Mouse (Mus musculus): ENCODE data around the gene Pten. TPM values are rescaled to one million over a fixed set of nuclear protein-coding genes. Genes with fewer than 3 reads are reported as not detected.
A peak's percentile ranks its signal among the peaks of the same experiment; 100 is the strongest.

Gene Pten
- total and polyA plus RNA-seq, 2 experiments from 2014 or later, result 14.7 to 95.9 TPM

DNA sequence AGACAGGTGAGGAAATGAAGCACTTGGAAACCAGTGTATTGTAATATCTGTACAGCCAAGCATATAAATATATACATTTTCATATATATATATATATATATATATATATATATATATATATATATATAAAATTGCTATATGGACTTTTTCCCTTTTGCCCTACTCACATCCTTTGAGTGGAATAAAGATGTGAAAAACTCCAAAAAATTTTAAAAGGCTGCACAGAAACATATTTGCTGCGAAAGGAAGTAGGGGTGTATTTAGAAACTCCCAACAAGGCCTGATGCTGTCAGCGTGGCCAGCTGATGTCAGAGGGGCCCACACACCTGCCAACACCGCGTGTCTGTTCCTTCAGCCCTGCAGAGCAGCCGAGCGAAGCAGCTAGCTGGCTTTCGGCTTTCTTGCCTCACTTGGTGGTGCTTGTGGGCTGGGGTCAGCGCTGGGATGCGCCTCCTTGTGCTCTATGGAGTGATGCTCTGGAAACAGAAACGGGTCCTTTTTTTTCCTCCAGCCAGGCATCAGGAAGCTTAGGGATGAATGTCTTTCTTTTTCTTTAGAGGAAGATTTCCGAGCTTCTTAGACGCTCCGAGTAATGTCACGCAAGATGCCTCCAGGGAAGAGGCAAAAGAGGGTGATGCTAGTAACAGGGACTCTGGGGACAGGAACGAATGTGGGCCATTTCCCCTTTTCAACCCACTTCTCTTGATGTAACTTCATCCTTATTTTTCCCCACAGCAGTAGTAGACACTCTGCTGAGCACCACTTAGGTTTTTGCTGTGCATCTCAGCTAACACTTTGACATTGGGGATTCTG lies 2.9 kb upstream of the Pten start:
- ATAC-seq (no peak), DNase-seq (ENCODE audit: low spot score) (no peak)
- H3K36me3 ChIP-seq (ENCODE audit: insufficient read depth, low read length), result no peaks in the 10 kb centered on the region
- TF ChIP-seq CTCF (IDR thresholded peaks at IDR 0.05; ENCODE audit: low read depth), result no peak
- no peaks in the 10 kb centered on the region for H3K27me3 ChIP-seq (ENCODE audit: insufficient read depth, low read length)
- no peak overlapping the region for H3K4me3 ChIP-seq (ENCODE audit: low read length)
- H3K9me3 ChIP-seq (ENCODE audit: low read length), result no peaks in the 10 kb centered on the region
- WGBS, result 17% methylated on average over 15 of the region's 15 CpGs
- H3K4me1 ChIP-seq (ENCODE audit: insufficient read depth, low read length), result 0 out of 2 replicates have a peak, but pooled peaks cover 5% of the 10 kb centered on the region
- 0 out of 2 replicates have a peak overlapping the region, but pooled peaks have one; percentile 98 for H3K9ac ChIP-seq (replicated peaks; ENCODE audit: low read length)
- H3K27ac ChIP-seq, result no peak overlapping the region
- H3K4me2 ChIP-seq (ENCODE audit: low read depth, low read length), result peak overlapping the region; percentile 96

DNA sequence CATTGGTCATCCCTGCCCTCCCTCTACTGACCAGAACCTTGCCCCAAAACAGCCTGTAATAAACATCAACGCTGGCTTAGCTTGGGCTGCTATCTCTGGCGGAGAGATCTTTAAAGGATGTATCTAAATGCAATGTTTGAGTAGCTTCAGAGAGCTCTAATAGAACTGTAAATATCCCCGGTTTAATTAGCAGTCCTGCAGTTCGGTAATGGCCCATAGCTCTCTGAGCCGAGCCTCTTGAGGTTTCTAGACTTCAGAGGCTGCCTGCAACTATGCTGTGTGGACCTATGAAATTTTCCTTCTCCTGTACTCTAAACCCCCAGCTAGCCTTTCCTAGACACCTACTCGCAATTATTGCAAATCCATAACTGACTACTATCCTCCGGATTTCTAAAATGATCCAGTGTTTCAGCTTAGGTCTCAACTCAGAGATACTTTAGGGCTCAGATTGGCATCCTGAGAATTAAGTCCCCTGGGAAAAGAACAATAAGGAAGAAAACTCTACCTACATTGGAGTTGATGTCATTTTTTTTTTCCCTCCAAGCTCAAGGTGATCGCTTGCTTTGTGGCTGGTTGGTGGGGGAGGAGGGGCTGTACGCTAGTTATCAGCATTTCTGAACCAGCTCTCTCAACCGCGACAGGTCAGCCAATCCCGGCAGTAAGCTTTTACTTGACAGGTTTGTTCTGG lies 2.0 kb upstream of the Pten start:
- H3K27me3 ChIP-seq (ENCODE audit: insufficient read depth, low read length), result no peaks in the 10 kb centered on the region
- peak; percentile 15 for DNase-seq (ENCODE audit: low spot score)
- no peak for ATAC-seq

DNA sequence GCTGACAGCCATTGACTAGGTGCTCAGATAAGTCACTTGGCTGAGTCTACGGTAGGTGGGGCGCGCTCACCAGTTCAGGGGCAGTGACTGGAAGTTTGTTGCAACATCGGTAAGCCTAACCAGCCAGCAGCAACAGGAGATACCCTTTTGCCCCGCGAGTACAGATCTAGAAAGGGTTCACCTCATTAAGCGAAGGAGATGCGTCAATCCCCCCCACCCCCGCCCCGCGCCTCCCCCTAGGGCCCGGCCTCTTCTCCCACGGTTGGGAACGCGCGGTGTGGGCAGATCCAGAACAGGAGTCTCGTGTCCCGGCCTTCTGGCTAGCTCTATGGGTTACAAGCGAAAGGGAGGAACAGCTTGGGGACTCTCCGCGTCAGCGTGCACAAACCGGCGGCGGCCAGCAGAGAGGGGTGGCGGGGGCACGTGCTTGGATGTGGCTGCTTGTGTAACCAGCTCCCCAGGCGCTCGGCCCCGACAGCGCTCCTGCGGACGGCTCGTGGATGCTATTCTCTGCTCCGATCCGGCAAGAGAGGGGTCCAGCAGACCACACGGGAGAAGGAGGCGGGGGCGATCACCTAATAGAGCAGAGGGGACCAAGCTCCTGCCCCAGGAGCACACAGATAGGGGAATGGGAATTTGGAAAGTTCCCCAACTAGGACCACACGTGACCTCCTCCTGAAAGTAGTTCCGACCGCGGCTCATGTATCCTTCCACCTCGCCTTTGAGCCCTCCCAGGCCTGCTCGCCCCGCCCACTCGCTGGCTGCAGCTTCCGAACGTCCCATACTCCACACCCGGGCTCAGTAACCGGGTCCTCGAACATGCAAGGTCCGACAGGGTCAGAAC lies 1.3 kb upstream of the Pten start:
- peak overlapping the region; percentile 98 for H3K9ac ChIP-seq (replicated peaks; ENCODE audit: low read length)
- no peaks in the 10 kb centered on the region for H3K36me3 ChIP-seq (ENCODE audit: insufficient read depth, low read length)
- H3K27me3 ChIP-seq (ENCODE audit: insufficient read depth, low read length), result no peaks in the 10 kb centered on the region
- H3K4me2 ChIP-seq (ENCODE audit: low read depth, low read length), result peak overlapping the region; percentile 96
- 0 out of 2 replicates have a peak, but pooled peaks cover 5% of the 10 kb centered on the region for H3K4me1 ChIP-seq (ENCODE audit: insufficient read depth, low read length)
- H3K9me3 ChIP-seq (ENCODE audit: low read length), result no peaks in the 10 kb centered on the region
- WGBS, result under 1% methylated on average over 52 of the region's 53 CpGs
- DNase-seq (ENCODE audit: low spot score) (peak; percentile 98), ATAC-seq (peak; percentile 88)
- H3K27ac ChIP-seq, result peak overlapping the region; percentile 99
- H3K4me3 ChIP-seq (ENCODE audit: low read length), result peak overlapping the region; percentile 98
- TF ChIP-seq CTCF (IDR thresholded peaks at IDR 0.05; ENCODE audit: low read depth), result peak; percentile 27

More for the DNA sequence above, 2.0 kb upstream of the Pten start:
- WGBS, result 5% methylated on average over 12 of the region's 12 CpGs
- Histone ChIP-seq H3K36me3 (ENCODE audit: insufficient read depth, low read length) (no peaks in the 10 kb centered on the region), H3K9me3 (ENCODE audit: low read length) (no peaks in the 10 kb centered on the region), H3K4me3 (ENCODE audit: low read length) (peak overlapping the region; percentile 98), H3K4me2 (ENCODE audit: low read depth, low read length) (peak overlapping the region; percentile 96), H3K9ac (replicated peaks; ENCODE audit: low read length) (peak overlapping the region; percentile 98), H3K27ac (peak overlapping the region; percentile 99), H3K4me1 (ENCODE audit: insufficient read depth, low read length) (0 out of 2 replicates have a peak, but pooled peaks cover 5% of the 10 kb centered on the region)
- no peak for TF ChIP-seq CTCF (IDR thresholded peaks at IDR 0.05; ENCODE audit: low read depth)

DNA sequence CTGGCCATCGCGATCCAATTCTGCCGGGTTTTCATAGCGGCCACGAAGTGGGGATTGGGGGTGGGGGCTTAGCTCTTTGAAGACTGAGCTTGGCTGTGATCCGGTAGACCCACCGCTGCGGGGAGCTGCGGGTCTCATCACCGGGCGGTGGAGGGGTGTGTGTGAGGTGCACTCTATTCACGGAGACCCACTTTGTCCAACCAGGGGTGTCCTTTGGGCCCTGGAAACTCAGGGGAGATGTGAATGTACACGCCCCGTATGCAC lies 729 bp upstream of the Pten start:
- Histone ChIP-seq H3K9me3 (ENCODE audit: low read length) (no peaks in the 10 kb centered on the region), H3K4me2 (ENCODE audit: low read depth, low read length) (peak overlapping the region; percentile 96), H3K9ac (replicated peaks; ENCODE audit: low read length) (peak overlapping the region; percentile 98), H3K36me3 (ENCODE audit: insufficient read depth, low read length) (no peaks in the 10 kb centered on the region), H3K27me3 (ENCODE audit: insufficient read depth, low read length) (no peaks in the 10 kb centered on the region), H3K4me1 (ENCODE audit: insufficient read depth, low read length) (0 out of 2 replicates have a peak, but pooled peaks cover 5% of the 10 kb centered on the region), H3K4me3 (ENCODE audit: low read length) (peak overlapping the region; percentile 98), H3K27ac (peak overlapping the region; percentile 99)
- 0% methylated on average over 14 of the region's 14 CpGs for WGBS
- DNase-seq (ENCODE audit: low spot score), result no peak
- peak; percentile 71 for ATAC-seq
- no peak for TF ChIP-seq CTCF (IDR thresholded peaks at IDR 0.05; ENCODE audit: low read depth)

DNA sequence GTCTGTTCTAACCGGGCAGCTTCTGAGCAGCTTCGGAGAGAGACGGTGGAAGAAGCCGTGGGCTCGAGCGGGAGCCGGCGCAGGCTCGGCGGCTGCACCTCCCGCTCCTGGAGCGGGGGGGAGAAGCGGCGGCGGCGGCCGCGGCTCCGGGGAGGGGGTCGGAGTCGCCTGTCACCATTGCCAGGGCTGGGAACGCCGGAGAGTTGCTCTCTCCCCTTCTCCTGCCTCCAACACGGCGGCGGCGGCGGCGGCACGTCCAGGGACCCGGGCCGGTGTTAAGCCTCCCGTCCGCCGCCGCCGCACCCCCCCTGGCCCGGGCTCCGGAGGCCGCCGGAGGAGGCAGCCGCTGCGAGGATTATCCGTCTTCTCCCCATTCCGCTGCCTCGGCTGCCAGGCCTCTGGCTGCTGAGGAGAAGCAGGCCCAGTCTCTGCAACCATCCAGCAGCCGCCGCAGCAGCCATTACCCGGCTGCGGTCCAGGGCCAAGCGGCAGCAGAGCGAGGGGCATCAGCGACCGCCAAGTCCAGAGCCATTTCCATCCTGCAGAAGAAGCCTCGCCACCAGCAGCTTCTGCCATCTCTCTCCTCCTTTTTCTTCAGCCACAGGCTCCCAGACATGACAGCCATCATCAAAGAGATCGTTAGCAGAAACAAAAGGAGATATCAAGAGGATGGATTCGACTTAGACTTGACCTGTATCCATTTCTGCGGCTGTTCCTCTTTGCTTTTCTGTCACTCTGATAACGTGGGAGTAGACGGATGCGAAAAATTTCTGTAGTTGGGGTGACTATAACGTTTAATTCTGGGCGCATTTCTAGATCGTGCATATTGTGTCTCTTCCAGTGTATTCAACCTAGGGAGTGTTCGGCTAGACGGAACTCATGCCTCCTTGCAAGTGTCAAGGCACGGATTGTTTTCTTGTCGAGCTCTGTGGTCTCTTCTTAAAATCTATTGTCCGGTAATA lies 815 bp downstream of the Pten start:
- H3K9me3 ChIP-seq (ENCODE audit: low read length), result no peaks in the 10 kb centered on the region
- DNase-seq (ENCODE audit: low spot score), result peak; percentile 72
- no peak for TF ChIP-seq CTCF (IDR thresholded peaks at IDR 0.05; ENCODE audit: low read depth)
- under 1% methylated on average over 58 of the region's 69 CpGs for WGBS
- H3K4me1 ChIP-seq (ENCODE audit: insufficient read depth, low read length), result 0 out of 2 replicates have a peak, but pooled peaks cover 5% of the 10 kb centered on the region
- peak overlapping the region; percentile 96 for H3K4me2 ChIP-seq (ENCODE audit: low read depth, low read length)
- peak overlapping the region; percentile 98 for H3K4me3 ChIP-seq (ENCODE audit: low read length)
- peak; percentile 0 for ATAC-seq
- H3K27me3 ChIP-seq (ENCODE audit: insufficient read depth, low read length), result no peaks in the 10 kb centered on the region
- H3K9ac ChIP-seq (replicated peaks; ENCODE audit: low read length), result peak overlapping the region; percentile 98
- peak overlapping the region; percentile 99 for H3K27ac ChIP-seq
- no peaks in the 10 kb centered on the region for H3K36me3 ChIP-seq (ENCODE audit: insufficient read depth, low read length)

Measured in hindbrain, postnatal 0 days (tissue).